Mouse (Mus musculus): ENCODE measurements around the gene Lrguk. TPM values are rescaled to one million over a fixed set of nuclear protein-coding genes. Genes with fewer than 3 reads are reported as not detected.

Gene Lrguk
- total RNA-seq (2021), result 1 to 10 TPM; 3.0 to 3.6 TPM

- intact Hi-C loops (cut with DNase I), result no loop called here
These were observed at the start of gene Lrguk for GRCm38 (mm10) chr6:34028933-34029745. Lrguk (plus strand) TSS chr6:34029448.

DNA sequence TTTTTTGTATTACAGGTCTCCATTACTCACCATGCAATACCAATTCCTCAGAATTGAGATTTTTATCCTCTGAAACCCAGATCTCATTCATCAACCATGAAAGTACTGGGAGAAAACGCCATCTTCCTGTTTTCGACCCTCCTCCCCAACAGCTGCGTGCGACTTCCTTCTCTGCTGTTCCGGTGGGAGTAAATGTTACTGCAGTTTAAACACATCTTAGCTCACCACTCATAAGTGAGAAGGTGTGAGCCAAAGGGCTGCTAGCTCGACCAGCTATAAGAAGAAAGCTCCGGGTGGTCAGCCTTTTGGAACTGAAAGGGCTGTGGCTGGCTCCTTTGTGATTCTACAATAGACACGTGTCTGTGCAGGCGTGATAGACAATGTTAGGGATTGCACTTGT is 46.5 kb upstream of the Lrguk start:
- no peak for DNase-seq (ENCODE audit: low spot score in 2 of 2)
- intact Hi-C loops (cut with DNase I), result no loop called here

More at GRCm38 (mm10) chr6:34028933-34029745, at the start of gene Lrguk:
- DNase-seq (ENCODE audit: low spot score in 2 of 2), result peak; percentile 89 to 93

- DNase-seq (ENCODE audit: low spot score in 2 of 2), result no peak
- intact Hi-C loops (cut with DNase I), result no loop called here
These were observed 42.1 kb upstream of the Lrguk start for GRCm38 (mm10) chr6:33987132-33987531.

- intact Hi-C loops (cut with DNase I), result no loop called here
- no peak for DNase-seq (ENCODE audit: low spot score in 2 of 2)
These were observed 36.8 kb upstream of the Lrguk start for GRCm38 (mm10) chr6:33992213-33993034.

DNA sequence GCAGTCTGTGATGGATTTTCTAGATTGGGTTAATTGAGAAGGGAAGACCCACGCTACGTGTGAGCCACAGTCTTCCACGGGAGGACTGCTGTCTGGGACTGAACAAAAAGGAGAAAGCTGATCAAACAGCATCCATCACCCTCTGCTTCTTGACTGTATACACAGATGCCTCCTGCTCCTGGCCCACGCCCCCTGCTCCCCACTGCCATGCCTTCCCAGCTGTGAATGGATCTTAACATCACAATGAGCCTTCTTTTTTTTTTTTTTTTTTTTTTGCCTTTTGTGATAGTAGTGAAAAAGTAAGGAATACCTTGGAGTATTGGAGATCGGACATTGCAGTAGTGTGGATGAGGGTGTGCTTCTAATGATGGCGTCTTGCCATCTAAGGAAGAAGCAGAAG is 35.4 kb upstream of the Lrguk start:
- no peak for DNase-seq (ENCODE audit: low spot score in 2 of 2)
- intact Hi-C loops (cut with DNase I), result no loop called here

- DNase-seq (ENCODE audit: low spot score in 2 of 2), result no peak
- intact Hi-C loops (cut with DNase I), result no loop called here
These were observed 30.7 kb upstream of the Lrguk start for GRCm38 (mm10) chr6:33998590-33998989.

- intact Hi-C loops (cut with DNase I), result no loop called here
- DNase-seq (ENCODE audit: low spot score in 2 of 2), result no peak
These were observed 29.7 kb upstream of the Lrguk start for GRCm38 (mm10) chr6:33999530-33999929.

GRCm38 (mm10) chr6:34000644-34001043 is 28.6 kb upstream of the Lrguk start:
- intact Hi-C loops (cut with DNase I), result no loop called here

DNA sequence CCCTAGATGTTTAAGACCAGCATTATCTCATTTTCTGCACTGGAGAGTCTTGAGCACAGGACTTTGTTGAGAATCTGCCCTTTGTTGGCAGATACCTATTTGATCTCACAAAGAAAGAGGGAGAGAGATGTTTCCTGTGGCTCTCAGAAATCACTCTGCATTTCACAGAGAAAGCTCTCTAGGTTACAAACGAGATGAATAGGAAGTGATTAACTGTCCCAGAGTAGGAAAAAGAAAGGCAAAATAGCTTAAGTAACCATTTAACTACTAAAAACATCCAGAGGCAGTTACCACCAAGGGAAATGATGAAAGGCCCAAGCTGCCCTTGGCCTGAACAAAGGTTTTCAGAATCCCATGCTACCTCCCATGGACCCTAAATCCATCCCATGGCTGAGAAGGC is 26.2 kb upstream of the Lrguk start:
- intact Hi-C loops (cut with DNase I), result no loop called here
- no peak for DNase-seq (ENCODE audit: low spot score in 2 of 2)

More at GRCm38 (mm10) chr6:34000644-34001043, 28.6 kb upstream of the Lrguk start:
- no peak for DNase-seq (ENCODE audit: low spot score in 2 of 2)

GRCm38 (mm10) chr6:34013469-34013868 is 15.8 kb upstream of the Lrguk start:
- DNase-seq (ENCODE audit: low spot score in 2 of 2), result no peak
- intact Hi-C loops (cut with DNase I), result no loop called here

DNA sequence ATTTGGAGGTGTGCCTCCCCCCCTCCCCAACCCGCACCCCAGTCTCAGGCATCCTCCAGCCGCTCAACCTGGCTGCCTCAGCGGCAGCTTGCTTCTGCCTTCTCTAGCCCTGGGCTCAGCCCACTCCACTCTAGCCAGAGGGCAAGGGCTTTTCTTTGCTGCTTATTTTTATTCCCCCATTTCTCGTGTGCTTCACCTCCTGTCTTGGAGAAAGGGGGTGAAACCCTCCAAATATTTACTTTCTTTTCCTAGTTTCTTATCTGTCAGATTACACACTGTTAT is 439 bp downstream of the Lrguk start:
- DNase-seq (ENCODE audit: low spot score in 2 of 2), result no peak
- intact Hi-C loops (cut with DNase I), result no loop called here

DNA sequence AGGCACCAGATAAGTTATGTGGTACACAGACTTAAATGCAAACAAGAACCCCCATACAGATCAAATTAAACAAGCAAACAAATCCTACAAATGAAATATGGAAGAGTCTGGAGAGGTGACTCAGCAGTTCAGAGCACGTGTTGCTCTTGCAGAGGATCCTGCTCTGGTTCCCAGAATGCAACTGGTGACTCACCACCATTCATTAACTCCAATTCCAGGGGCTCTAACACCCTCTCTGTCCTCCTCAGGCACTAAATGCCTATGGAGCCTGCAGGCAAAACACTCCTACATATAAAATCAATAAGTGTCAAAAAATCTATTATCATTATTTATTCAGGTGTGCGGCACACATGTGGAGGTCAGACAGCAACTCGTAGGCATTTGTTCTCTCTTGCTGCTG is 4.8 kb downstream of the Lrguk start:
- no peak for DNase-seq (ENCODE audit: low spot score in 2 of 2)
- intact Hi-C loops (cut with DNase I), result no loop called here

DNA sequence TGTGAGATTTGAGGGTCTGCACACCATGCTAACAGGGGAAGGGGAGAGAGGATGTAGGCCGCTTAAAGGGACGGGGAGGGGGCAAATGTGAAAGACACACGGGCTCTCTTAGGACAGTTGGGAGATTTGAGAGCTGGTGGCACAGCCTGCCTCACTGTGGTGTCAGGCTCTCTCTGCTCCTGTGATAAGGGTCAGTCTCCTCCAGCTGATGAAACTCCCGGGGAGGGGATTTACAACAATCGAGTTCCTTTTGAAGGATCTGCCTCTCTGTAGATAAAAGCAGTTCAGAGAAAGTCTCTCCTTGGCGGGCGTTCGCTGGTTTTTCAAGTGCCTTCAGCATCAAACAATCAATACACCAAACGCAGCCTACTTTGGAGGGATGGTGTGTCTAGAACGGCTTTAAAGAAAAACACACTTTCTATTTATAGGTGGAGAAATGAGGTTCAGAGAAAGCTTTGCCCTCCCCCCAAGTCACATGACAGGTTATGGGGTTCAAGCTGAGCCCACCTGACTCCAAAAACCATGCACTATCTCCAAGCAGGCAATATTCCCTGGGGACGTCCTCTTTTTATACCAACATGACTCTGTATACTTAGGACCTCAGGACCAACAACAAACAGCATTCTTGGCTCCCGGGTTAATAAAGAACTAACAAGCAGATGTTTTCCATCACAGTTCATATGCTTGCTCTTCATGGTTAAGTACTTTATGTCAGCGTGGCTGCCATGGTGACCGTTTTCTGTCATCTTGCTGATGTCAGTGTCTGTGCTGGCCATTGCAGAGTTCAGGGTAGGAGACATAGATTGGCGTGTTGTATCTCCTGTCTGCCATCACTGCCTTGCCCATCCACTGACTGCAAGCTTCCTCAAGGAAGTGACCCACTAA is 5.6 kb downstream of the Lrguk start:
- no peak for DNase-seq (ENCODE audit: low spot score in 2 of 2)
- intact Hi-C loops (cut with DNase I), result no loop called here

- DNase-seq (ENCODE audit: low spot score in 2 of 2), result peak; percentile 88 to 89
- intact Hi-C loops (cut with DNase I), result no loop called here
These were observed 11.5 kb downstream of the Lrguk start for GRCm38 (mm10) chr6:34040624-34041235.

GRCm38 (mm10) chr6:34041589-34042280 is 12.5 kb downstream of the Lrguk start:
- intact Hi-C loops (cut with DNase I), result no loop called here
- DNase-seq (ENCODE audit: low spot score in 2 of 2), result no peak

DNA sequence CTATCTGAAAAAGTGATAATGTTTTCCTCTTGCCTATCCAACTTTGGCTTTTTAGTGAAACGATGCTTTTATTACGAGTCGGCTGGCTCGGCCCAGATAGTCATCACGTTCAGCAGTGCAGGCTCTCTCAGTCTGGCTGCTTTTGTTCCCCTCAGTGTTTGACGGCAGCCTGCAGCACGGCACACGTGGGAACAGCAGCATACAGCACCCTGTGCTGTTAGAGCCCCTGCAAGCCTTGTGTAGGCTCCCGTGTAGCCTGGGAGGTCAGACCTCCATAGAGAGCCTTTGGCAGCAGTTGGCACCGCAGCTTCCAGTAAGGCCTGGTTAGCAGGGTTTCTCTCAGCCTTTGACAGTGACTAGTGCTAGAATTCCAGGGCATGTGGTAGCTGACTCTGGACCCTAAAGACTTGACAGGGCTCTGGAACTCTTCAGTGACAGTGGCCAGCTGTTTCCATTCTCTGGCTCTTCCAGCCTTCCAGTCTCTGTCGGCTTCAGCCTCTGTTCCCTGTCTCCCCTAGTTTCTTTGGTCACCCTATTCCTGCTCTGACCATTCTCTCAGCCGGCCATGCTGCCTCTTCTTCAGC is 15.1 kb downstream of the Lrguk start:
- no peak for DNase-seq (ENCODE audit: low spot score in 2 of 2)
- intact Hi-C loops (cut with DNase I), result no loop called here

GRCm38 (mm10) chr6:34044846-34045540 is 15.7 kb downstream of the Lrguk start:
- no peak for DNase-seq (ENCODE audit: low spot score in 2 of 2)
- intact Hi-C loops (cut with DNase I), result no loop called here

- intact Hi-C loops (cut with DNase I), result no loop called here
- DNase-seq (ENCODE audit: low spot score in 2 of 2), result no peak
These were observed 17.4 kb downstream of the Lrguk start for GRCm38 (mm10) chr6:34046551-34047186.

Data from left cerebral cortex, postnatal 25 days (tissue).